Mouse (Mus musculus) E14TG2a.4 (cell line): ENCODE measurements around the gene Taok1.

Experiments
- CTCF ChIP-seq: conservative IDR thresholded peaks from 2 replicates; pipeline ENCODE4 v1.5.1; 2014; ENCODE audit warnings: low read length
- NANOG ChIP-seq: IDR thresholded peaks from 2 replicates; pipeline ENCODE4 v1.6.1; 2014; ENCODE audit warnings: borderline replicate concordance, low read length, mixed read lengths
- POU5F1 ChIP-seq: IDR thresholded peaks from 2 replicates; pipeline ENCODE4 v1.6.1; 2014; ENCODE audit warnings: low read length, borderline replicate concordance

GRCm38 (mm10) chr11:77486798-77487197 lies 120.8 kb downstream of the Taok1 start:
- no peak for TF ChIP-seq NANOG
- no peak for TF ChIP-seq CTCF
- no peak for TF ChIP-seq POU5F1
